Mouse (Mus musculus): ENCODE data around the gene Olfr140.

Olfr140 gene
- long read RNA-seq, experiment 1 = 0 reads
- long read RNA-seq, experiment 2 = 0 reads

DNA sequence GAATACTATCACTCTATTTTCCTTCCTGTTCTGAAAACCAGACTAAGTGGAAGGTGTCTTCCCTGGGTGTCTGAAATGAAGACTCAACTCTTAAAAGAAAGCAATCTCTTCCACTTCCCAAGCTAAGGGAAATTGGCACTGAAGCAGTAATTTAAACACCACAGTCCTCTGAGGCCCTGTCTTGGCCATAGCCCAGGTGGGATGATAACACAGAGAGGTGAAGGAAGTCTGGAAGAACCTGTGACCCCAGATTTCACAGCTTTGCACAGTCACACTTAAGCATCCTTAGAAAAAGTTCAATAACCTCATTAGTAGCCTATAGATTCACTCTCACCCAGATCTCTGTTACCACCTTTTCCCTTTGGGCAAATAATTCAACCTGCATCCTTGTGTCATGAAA lies at the start of gene Olfr140:
TSS of gene Olfr140 (minus strand) at position 101 of the 400 bp plus-strand sequence.
- intact Hi-C loops (cut with DNase I) = no loop called here

DNA sequence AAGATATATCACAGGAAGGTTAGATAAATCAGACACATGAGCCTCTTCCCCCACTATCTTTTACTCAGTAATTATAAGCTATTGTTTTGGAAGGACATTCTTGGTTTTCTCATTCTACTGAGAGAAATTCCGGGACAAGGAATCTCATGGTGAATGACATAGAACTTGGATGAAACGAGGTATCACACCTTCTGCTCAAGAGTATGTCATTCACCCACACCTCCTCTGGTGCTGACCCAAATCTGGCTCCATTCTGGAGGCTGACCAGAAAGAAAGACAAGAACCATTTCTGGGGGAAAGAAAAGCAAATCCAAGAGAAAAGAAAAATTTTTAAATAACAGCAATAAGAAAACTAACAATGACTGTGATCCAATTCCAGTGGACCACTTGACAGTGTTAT lies 6.7 kb upstream of the Olfr140 start:
- intact Hi-C loops (cut with DNase I) = no loop called here

- intact Hi-C loops (cut with DNase I) = no loop called here
These were observed 28.4 kb downstream of the Olfr140 start, which contains the start of gene Olfr1265 for GRCm38 (mm10) chr2:90035037-90035436. Gene Olfr1265 (plus strand): TSS chr2:90035337.

- intact Hi-C loops (cut with DNase I) = no loop called here
These were observed 37.9 kb downstream of the Olfr140 start, which contains the start of gene Olfr1264 for GRCm38 (mm10) chr2:90025477-90025876. Gene Olfr1264 (minus strand): TSS chr2:90025577.

GRCm38 (mm10) chr2:90011831-90012230 lies 51.6 kb downstream of the Olfr140 start, which contains the start of gene Olfr1263:
Gene Olfr1263 (plus strand): TSS chr2:90012131.
- intact Hi-C loops (cut with DNase I) = no loop called here

DNA sequence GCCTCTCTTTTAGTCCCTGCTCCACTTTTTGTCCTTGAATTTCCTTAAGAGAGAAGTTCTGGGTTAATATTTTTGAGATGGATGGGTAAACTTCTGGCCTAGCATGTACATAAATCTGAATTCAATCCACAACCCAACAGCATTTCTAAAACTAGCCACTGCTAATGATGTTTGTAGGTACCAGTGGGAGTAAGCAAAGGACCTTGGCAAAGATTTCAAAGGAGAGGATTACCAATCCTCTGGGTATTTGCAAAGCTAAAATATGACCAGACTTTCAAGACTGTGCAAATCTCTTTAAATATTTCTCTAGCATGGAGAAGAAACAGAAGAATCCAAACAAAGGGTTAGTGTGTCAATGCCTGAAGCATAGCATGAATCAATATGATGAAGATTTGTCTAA lies 63.5 kb downstream of the Olfr140 start, which contains the start of gene Olfr1262:
TSS of gene Olfr1262 (plus strand) at position 301 of the 400 bp plus-strand sequence.
- intact Hi-C loops (cut with DNase I) = no loop called here

All from adrenal gland (tissue).